Mouse (Mus musculus) lung, postnatal 14 days (tissue): ENCODE measurements around the gene Tspan9.

Experiments used
- DNase-seq: peaks from one replicate; pipeline ENCODE4 v3.0.0; 2021

Tspan9 gene

GRCm38 (mm10) chr6:128102296-128102999, 40.9 kb downstream of the Tspan9 start:
- DNase-seq, result peak; percentile 66

GRCm38 (mm10) chr6:128099871-128100270, 43.5 kb downstream of the Tspan9 start:
- DNase-seq, result no peak

GRCm38 (mm10) chr6:128099190-128099589, 44.2 kb downstream of the Tspan9 start:
- DNase-seq, result no peak

GRCm38 (mm10) chr6:128096521-128096920, 46.9 kb downstream of the Tspan9 start:
- DNase-seq, result no peak

GRCm38 (mm10) chr6:128095906-128096305, 47.5 kb downstream of the Tspan9 start:
- DNase-seq, result no peak

GRCm38 (mm10) chr6:128095131-128095530, 48.3 kb downstream of the Tspan9 start:
- no peak for DNase-seq

- no peak for DNase-seq
Observed at GRCm38 (mm10) chr6:128093856-128094628, 49.4 kb downstream of the Tspan9 start.

- DNase-seq, result no peak
Observed at GRCm38 (mm10) chr6:128092621-128093020, 50.8 kb downstream of the Tspan9 start.

GRCm38 (mm10) chr6:128091833-128092166, 51.6 kb downstream of the Tspan9 start:
- no peak for DNase-seq

GRCm38 (mm10) chr6:128090985-128091832, 52.2 kb downstream of the Tspan9 start:
- DNase-seq, result peak; percentile 60

GRCm38 (mm10) chr6:128089770-128090702, 53.4 kb downstream of the Tspan9 start:
- DNase-seq, result peak; percentile 71

- DNase-seq, result no peak
Observed at GRCm38 (mm10) chr6:128088746-128089523, 54.5 kb downstream of the Tspan9 start.

- DNase-seq, result no peak
Observed at GRCm38 (mm10) chr6:128085488-128086066, 57.8 kb downstream of the Tspan9 start.

GRCm38 (mm10) chr6:128083305-128083704, 60.1 kb downstream of the Tspan9 start:
- no peak for DNase-seq

- DNase-seq, result no peak
Observed at GRCm38 (mm10) chr6:128081781-128082180, 61.6 kb downstream of the Tspan9 start.

- no peak for DNase-seq
Observed at GRCm38 (mm10) chr6:128081293-128081692, 62.1 kb downstream of the Tspan9 start.

GRCm38 (mm10) chr6:128079576-128080224, 63.7 kb downstream of the Tspan9 start:
- peak; percentile 30 for DNase-seq

- no peak for DNase-seq
Observed at GRCm38 (mm10) chr6:128078508-128078907, 64.9 kb downstream of the Tspan9 start.

- peak; percentile 61 for DNase-seq
Observed at GRCm38 (mm10) chr6:128076104-128077020, 67.0 kb downstream of the Tspan9 start.
